Mouse (Mus musculus): ENCODE data around the gene Lclat1. TPM values are rescaled to one million over a fixed set of nuclear protein-coding genes. Genes with fewer than 3 reads are reported as not detected.

The Lclat1 gene
- polyA plus RNA-seq, 1 experiment from 2014 or later: 23.8 TPM

GRCm38 (mm10) chr17:73246036-73246435, 138.3 kb downstream of the Lclat1 start:
- ATAC-seq (ENCODE audit: low read depth): no peak
- Histone ChIP-seq H3K27ac (ENCODE audit: low read depth, low read length) (no peak overlapping the region), H3K36me3 (ENCODE audit: control insufficient read depth, insufficient read depth, low read length) (no peaks in the 10 kb centered on the region), H3K4me3 (ENCODE audit: low read depth, low read length) (no peak overlapping the region), H3K9me3 (ENCODE audit: control insufficient read depth, low read length) (no peaks in the 10 kb centered on the region), H3K27me3 (ENCODE audit: control insufficient read depth, insufficient read depth, low read length) (no peaks in the 10 kb centered on the region), H3K4me1 (ENCODE audit: control insufficient read depth, insufficient read depth, low read length) (no peaks in the 10 kb centered on the region), H3K9ac (replicated peaks; ENCODE audit: low read depth, low read length) (no peak overlapping the region), H3K4me2 (ENCODE audit: low read depth, low read length) (no peak overlapping the region)
- 86% methylated on average over 3 of the region's 3 CpGs for WGBS

GRCm38 (mm10) chr17:73246926-73247325, 139.1 kb downstream of the Lclat1 start:
- H3K4me2 ChIP-seq (ENCODE audit: low read depth, low read length): no peak overlapping the region
- ATAC-seq (ENCODE audit: low read depth): no peak
- H3K27me3 ChIP-seq (ENCODE audit: control insufficient read depth, insufficient read depth, low read length): no peaks in the 10 kb centered on the region
- no peak overlapping the region for H3K27ac ChIP-seq (ENCODE audit: low read depth, low read length)
- no peak overlapping the region for H3K9ac ChIP-seq (replicated peaks; ENCODE audit: low read depth, low read length)
- 96% methylated on average over 2 of the region's 2 CpGs for WGBS
- no peaks in the 10 kb centered on the region for H3K36me3 ChIP-seq (ENCODE audit: control insufficient read depth, insufficient read depth, low read length)
- H3K9me3 ChIP-seq (ENCODE audit: control insufficient read depth, low read length): no peaks in the 10 kb centered on the region
- H3K4me1 ChIP-seq (ENCODE audit: control insufficient read depth, insufficient read depth, low read length): 0 out of 2 replicates have a peak, but pooled peaks cover 2% of the 10 kb centered on the region
- no peak overlapping the region for H3K4me3 ChIP-seq (ENCODE audit: low read depth, low read length)

- no peak overlapping the region for H3K27ac ChIP-seq (ENCODE audit: low read depth, low read length)
- no peak for ATAC-seq (ENCODE audit: low read depth)
- 0 out of 2 replicates have a peak, but pooled peaks cover 2% of the 10 kb centered on the region for H3K4me1 ChIP-seq (ENCODE audit: control insufficient read depth, insufficient read depth, low read length)
- H3K27me3 ChIP-seq (ENCODE audit: control insufficient read depth, insufficient read depth, low read length): no peaks in the 10 kb centered on the region
- 92% methylated on average over 14 of the region's 14 CpGs for WGBS
- H3K4me3 ChIP-seq (ENCODE audit: low read depth, low read length): no peak overlapping the region
- no peak overlapping the region for H3K9ac ChIP-seq (replicated peaks; ENCODE audit: low read depth, low read length)
- H3K9me3 ChIP-seq (ENCODE audit: control insufficient read depth, low read length): no peaks in the 10 kb centered on the region
- H3K36me3 ChIP-seq (ENCODE audit: control insufficient read depth, insufficient read depth, low read length): no peaks in the 10 kb centered on the region
- H3K4me2 ChIP-seq (ENCODE audit: low read depth, low read length): no peak overlapping the region
Observed at GRCm38 (mm10) chr17:73247758-73248157, 140.0 kb downstream of the Lclat1 start.

GRCm38 (mm10) chr17:73250488-73251141, 142.8 kb downstream of the Lclat1 start:
- Histone ChIP-seq H3K4me3 (ENCODE audit: low read depth, low read length) (no peak overlapping the region), H3K9me3 (ENCODE audit: control insufficient read depth, low read length) (no peaks in the 10 kb centered on the region), H3K4me2 (ENCODE audit: low read depth, low read length) (no peak overlapping the region), H3K36me3 (ENCODE audit: control insufficient read depth, insufficient read depth, low read length) (no peaks in the 10 kb centered on the region), H3K9ac (replicated peaks; ENCODE audit: low read depth, low read length) (no peak overlapping the region), H3K4me1 (ENCODE audit: control insufficient read depth, insufficient read depth, low read length) (0 out of 2 replicates have a peak, but pooled peaks cover 2% of the 10 kb centered on the region), H3K27me3 (ENCODE audit: control insufficient read depth, insufficient read depth, low read length) (no peaks in the 10 kb centered on the region), H3K27ac (ENCODE audit: low read depth, low read length) (no peak overlapping the region)
- no peak for ATAC-seq (ENCODE audit: low read depth)
- 91% methylated on average over 3 of the region's 3 CpGs for WGBS

- Histone ChIP-seq H3K27ac (ENCODE audit: low read depth, low read length) (no peak overlapping the region), H3K4me2 (ENCODE audit: low read depth, low read length) (no peak overlapping the region), H3K9me3 (ENCODE audit: control insufficient read depth, low read length) (no peaks in the 10 kb centered on the region), H3K4me3 (ENCODE audit: low read depth, low read length) (no peak overlapping the region), H3K27me3 (ENCODE audit: control insufficient read depth, insufficient read depth, low read length) (no peaks in the 10 kb centered on the region), H3K9ac (replicated peaks; ENCODE audit: low read depth, low read length) (no peak overlapping the region), H3K4me1 (ENCODE audit: control insufficient read depth, insufficient read depth, low read length) (0 out of 2 replicates have a peak, but pooled peaks cover 2% of the 10 kb centered on the region), H3K36me3 (ENCODE audit: control insufficient read depth, insufficient read depth, low read length) (no peaks in the 10 kb centered on the region)
- ATAC-seq (ENCODE audit: low read depth): no peak
- 60% methylated on average over 8 of the region's 8 CpGs for WGBS
Observed at GRCm38 (mm10) chr17:73251142-73251502, 143.3 kb downstream of the Lclat1 start.

- no peak overlapping the region for H3K27ac ChIP-seq (ENCODE audit: low read depth, low read length)
- H3K36me3 ChIP-seq (ENCODE audit: control insufficient read depth, insufficient read depth, low read length): no peaks in the 10 kb centered on the region
- no peak for ATAC-seq (ENCODE audit: low read depth)
- no peak overlapping the region for H3K9ac ChIP-seq (replicated peaks; ENCODE audit: low read depth, low read length)
- 51% methylated on average over 11 of the region's 11 CpGs for WGBS
- no peak overlapping the region for H3K4me3 ChIP-seq (ENCODE audit: low read depth, low read length)
- no peaks in the 10 kb centered on the region for H3K9me3 ChIP-seq (ENCODE audit: control insufficient read depth, low read length)
- H3K4me1 ChIP-seq (ENCODE audit: control insufficient read depth, insufficient read depth, low read length): 0 out of 2 replicates have a peak, but pooled peaks cover 2% of the 10 kb centered on the region
- no peak overlapping the region for H3K4me2 ChIP-seq (ENCODE audit: low read depth, low read length)
- no peaks in the 10 kb centered on the region for H3K27me3 ChIP-seq (ENCODE audit: control insufficient read depth, insufficient read depth, low read length)
Observed at GRCm38 (mm10) chr17:73251812-73252608, 144.2 kb downstream of the Lclat1 start.

GRCm38 (mm10) chr17:73253291-73253969, 145.6 kb downstream of the Lclat1 start:
- H3K4me2 ChIP-seq (ENCODE audit: low read depth, low read length): no peak overlapping the region
- no peaks in the 10 kb centered on the region for H3K9me3 ChIP-seq (ENCODE audit: control insufficient read depth, low read length)
- peaks cover 7% of the 10 kb centered on the region for H3K4me1 ChIP-seq (ENCODE audit: control insufficient read depth, insufficient read depth, low read length)
- WGBS: 80% methylated on average over 10 of the region's 10 CpGs
- no peaks in the 10 kb centered on the region for H3K36me3 ChIP-seq (ENCODE audit: control insufficient read depth, insufficient read depth, low read length)
- ATAC-seq (ENCODE audit: low read depth): no peak
- H3K27me3 ChIP-seq (ENCODE audit: control insufficient read depth, insufficient read depth, low read length): no peaks in the 10 kb centered on the region
- no peak overlapping the region for H3K27ac ChIP-seq (ENCODE audit: low read depth, low read length)
- no peak overlapping the region for H3K9ac ChIP-seq (replicated peaks; ENCODE audit: low read depth, low read length)
- no peak overlapping the region for H3K4me3 ChIP-seq (ENCODE audit: low read depth, low read length)

GRCm38 (mm10) chr17:73255801-73256200, 148.0 kb downstream of the Lclat1 start:
- Histone ChIP-seq H3K4me2 (ENCODE audit: low read depth, low read length) (no peak overlapping the region), H3K36me3 (ENCODE audit: control insufficient read depth, insufficient read depth, low read length) (no peaks in the 10 kb centered on the region), H3K27me3 (ENCODE audit: control insufficient read depth, insufficient read depth, low read length) (no peaks in the 10 kb centered on the region), H3K27ac (ENCODE audit: low read depth, low read length) (no peak overlapping the region), H3K9ac (replicated peaks; ENCODE audit: low read depth, low read length) (no peak overlapping the region), H3K4me3 (ENCODE audit: low read depth, low read length) (no peak overlapping the region), H3K4me1 (ENCODE audit: control insufficient read depth, insufficient read depth, low read length) (peaks cover 11% of the 10 kb centered on the region), H3K9me3 (ENCODE audit: control insufficient read depth, low read length) (no peaks in the 10 kb centered on the region)
- no peak for ATAC-seq (ENCODE audit: low read depth)
- 92% methylated on average over 5 of the region's 5 CpGs for WGBS

- Histone ChIP-seq H3K36me3 (ENCODE audit: control insufficient read depth, insufficient read depth, low read length) (no peaks in the 10 kb centered on the region), H3K4me1 (ENCODE audit: control insufficient read depth, insufficient read depth, low read length) (peaks cover 9% of the 10 kb centered on the region), H3K27me3 (ENCODE audit: control insufficient read depth, insufficient read depth, low read length) (no peaks in the 10 kb centered on the region), H3K27ac (ENCODE audit: low read depth, low read length) (no peak overlapping the region), H3K4me3 (ENCODE audit: low read depth, low read length) (no peak overlapping the region), H3K4me2 (ENCODE audit: low read depth, low read length) (0 out of 2 replicates have a peak overlapping the region, but pooled peaks have one; percentile 14), H3K9ac (replicated peaks; ENCODE audit: low read depth, low read length) (no peak overlapping the region; the same call in 1 of the 2 replicates), H3K9me3 (ENCODE audit: control insufficient read depth, low read length) (no peaks in the 10 kb centered on the region)
- peak; percentile 51; the same call in 1 of the 2 replicates for ATAC-seq (ENCODE audit: low read depth)
- WGBS: 18% methylated on average over 12 of the region's 12 CpGs
Observed at GRCm38 (mm10) chr17:73258620-73259019, 150.8 kb downstream of the Lclat1 start.

All from neural tube, embryonic 14.5 days (tissue).